In the genomic region with DNA sequence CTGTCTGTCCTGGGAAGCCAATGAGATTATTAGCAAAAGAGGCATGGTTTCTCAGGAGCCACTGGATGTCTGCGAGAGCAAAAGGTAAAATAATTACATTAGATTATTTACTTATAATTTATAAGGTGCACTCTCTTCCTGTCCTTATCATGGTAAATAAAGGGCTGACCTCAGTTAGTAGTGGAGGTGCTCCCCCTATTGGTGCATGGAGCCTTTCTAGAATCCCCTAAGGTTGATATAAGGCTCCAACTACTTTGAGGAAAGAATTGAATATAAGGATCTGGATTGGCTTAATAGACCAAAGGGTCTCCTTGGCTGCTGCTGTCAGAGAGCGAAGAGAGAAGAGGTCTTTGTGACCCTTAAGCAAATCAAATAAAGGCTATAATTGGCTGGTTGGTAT, we compare ENCODE assay signal across 9 mouse cellular contexts. TPM values are rescaled to one million over a fixed set of nuclear protein-coding genes. Genes with fewer than 3 reads are reported as not detected.
DNase-seq lines count a peak whose midpoint lies in the region; ATAC-seq and TF ChIP-seq lines count a peak whose summit lies in the region.
"Had no signal": no experiment of that assay in that cellular context is flagged by ENCODE, and none has a peak within 500 bp of the region (broad histone marks: within the 10 kb centered on the region; RNA-seq: fewer than 3 reads in every experiment).

No protein-coding gene starts in this region.

- no peaks in the 10 kb centered on the region for H3K9me3 ChIP-seq in kidney, embryonic 15.5 days (replicated peaks)
- H3K9me3 ChIP-seq: embryonic facial prominence, embryonic 13.5 days; liver, embryonic 15.5 days had no signal

- no peak for TF ChIP-seq POLR2A in brain, embryonic 14.5 days (IDR thresholded peaks at IDR 0.05; ENCODE audit: borderline replicate concordance, extremely low read depth, insufficient read depth, insufficient read length, poor library complexity, severe bottlenecking)

- H3K4me2 ChIP-seq in kidney, embryonic 15.5 days = no peak overlapping the region
- H3K4me2 ChIP-seq: embryonic facial prominence, embryonic 13.5 days; liver, embryonic 15.5 days had no signal

- H3K36me3 ChIP-seq in kidney, embryonic 15.5 days = peaks cover 7% of the 10 kb centered on the region; the same call in 1 of the 2 replicates

- peak; percentile 14; the same call in 1 of the 2 replicates for TF ChIP-seq CTCF in brain, embryonic 14.5 days (IDR thresholded peaks at IDR 0.05; ENCODE audit: borderline replicate concordance, extremely low read depth, insufficient read depth, insufficient read length)

- no peaks in the 10 kb centered on the region for H3K27me3 ChIP-seq in kidney, embryonic 15.5 days
- H3K27me3 ChIP-seq: embryonic facial prominence, embryonic 13.5 days; liver, embryonic 15.5 days had no signal

- ATAC-seq in kidney, embryonic 15.5 days (replicated peaks; ENCODE audit: low FRiP score) = no peak

- DNase-seq in kidney, adult 8-10 months = peak; percentile 25 to 53
- DNase-seq in CD4-positive helper T cell, adult 2 months (ENCODE audit: low read depth, low spot score) = peak; percentile 23
- DNase-seq in brain, embryonic 14.5 days (ENCODE audit: low read depth) = no peak
- peak; percentile 34 for DNase-seq in lung, postnatal 25 days (ENCODE audit: low spot score)
- no peak for DNase-seq in ovary, postnatal 10 days (ENCODE audit: low spot score)
- DNase-seq in right cerebral cortex, postnatal 14 days = no peak

- no peaks in the 10 kb centered on the region for H3K4me1 ChIP-seq in kidney, embryonic 15.5 days
- H3K4me1 ChIP-seq: liver, embryonic 15.5 days had no signal

- 95% methylated on average over 2 of the region's 2 CpGs for WGBS in kidney, embryonic 15.5 days

- H3K27ac ChIP-seq in kidney, embryonic 15.5 days = no peak overlapping the region
- H3K27ac ChIP-seq: embryonic facial prominence, embryonic 13.5 days; liver, embryonic 15.5 days had no signal

- no peak overlapping the region for H3K9ac ChIP-seq in kidney, embryonic 15.5 days
- H3K9ac ChIP-seq: embryonic facial prominence, embryonic 13.5 days; liver, embryonic 15.5 days had no signal

- no peak overlapping the region for H3K4me3 ChIP-seq in kidney, embryonic 15.5 days (replicated peaks)
- H3K4me3 ChIP-seq: embryonic facial prominence, embryonic 13.5 days; liver, embryonic 15.5 days had no signal

RNA-seq across cellular contexts. Expression of a gene that starts 14.5 kb away (rescaled TPM):
- 3.7 and 4.7 TPM in 2 replicates for polyA plus RNA-seq in kidney, embryonic 15.5 days (2015; fragmentation: Nextera tagmentation; extraction: Ambion mirVana)
- polyA plus RNA-seq in brain, embryonic 14.5 days (2012; rRNA removed) = 16.5 and 18.3 TPM in 2 replicates

RNA-seq across cellular contexts. Expression of a gene that starts 14.6 kb away (rescaled TPM):
- 78.6 and 80.8 TPM in 2 replicates for polyA plus RNA-seq in kidney, embryonic 15.5 days (2015; fragmentation: Nextera tagmentation; extraction: Ambion mirVana)
- 70.0 and 78.0 TPM in 2 replicates for polyA plus RNA-seq in brain, embryonic 14.5 days (2012; rRNA removed)

RNA-seq across cellular contexts. Expression of a gene that starts 53.5 kb away (rescaled TPM):
- polyA plus RNA-seq in kidney, embryonic 15.5 days (2015; fragmentation: Nextera tagmentation; extraction: Ambion mirVana) = 6.1 and 6.4 TPM in 2 replicates
- 3.7 and 4.1 TPM in 2 replicates for polyA plus RNA-seq in brain, embryonic 14.5 days (2012; rRNA removed)

Comparison
In these comparisons a context has a peak if more than half of its experiments do, and no peak if none do; other contexts are left out.
1. DNase-seq: peak in kidney, adult 8-10 months (2 of 2), CD4-positive helper T cell, adult 2 months (single experiment) and lung, postnatal 25 days (single experiment); none in brain, embryonic 14.5 days (single experiment), ovary, postnatal 10 days (single experiment) and right cerebral cortex, postnatal 14 days (single experiment).